Mouse (Mus musculus): ENCODE results near the gene Samd4.

GRCm38 (mm10) chr14:46955574-46956043 is 73.0 kb downstream of the Samd4 start:
- TF ChIP-seq CTCF (conservative IDR thresholded peaks at IDR 0.05; ENCODE audit: low read length) (no peak), NANOG (IDR thresholded peaks at IDR 0.05; ENCODE audit: borderline replicate concordance, low read length) (no peak), POU5F1 (IDR thresholded peaks at IDR 0.05; ENCODE audit: borderline replicate concordance, low read length) (no peak)
